Mouse (Mus musculus) lung, adult 2 months (tissue): ENCODE data around the gene Aes. TPM values are rescaled to one million over a fixed set of nuclear protein-coding genes. Genes with fewer than 3 reads are reported as not detected.

Experiments used
- DNase-seq: peaks from one replicate; pipeline ENCODE4 v3.0.0; 2022
- H3K4me1 ChIP-seq: fragments of 200-500 bp; 2 replicates; pipeline ENCODE4 v1.6.1; 2011; ENCODE audit warnings: low read length; ENCODE audit not compliant: control insufficient read depth, insufficient read depth
- H3K4me3 ChIP-seq: fragments of 200-500 bp; replicated peaks from 2 replicates; pipeline ENCODE3; 2011; ENCODE audit warnings: low read depth, mild to moderate bottlenecking, control low read depth, low read length; ENCODE audit errors: extremely low read depth
- CTCF ChIP-seq: fragments of 200-500 bp; IDR thresholded peaks from 2 replicates; pipeline ENCODE4 v1.5.1; 2011; ENCODE audit warnings: mild to moderate bottlenecking, low read length, control low read depth; ENCODE audit not compliant: insufficient read depth
- POLR2A ChIP-seq: fragments of 200-500 bp; IDR thresholded peaks from 2 replicates; pipeline ENCODE4 v1.6.1; 2011; ENCODE audit warnings: low read depth, mild to moderate bottlenecking, control low read depth, low read length, borderline replicate concordance; ENCODE audit errors: extremely low read depth
- WGBS: fragments of 180-500 bp; shearing (Covaris S2); methylation state at CpG from one replicate; pipeline ENCODE4 v1.1.7; 2018; 5-methylcytosine and 5-hydroxymethylcytosine counted together
- polyA plus RNA-seq: library from polyadenylated mRNA; depleted of rRNA; stranded (reverse); fragments of >200 nt; gene quantifications from 2 replicates; pipeline ENCODE4 v1.2.3, GENCODE M21; 2012

The Aes gene
- polyA plus RNA-seq, 1 experiment: 1,275 TPM

GRCm38 (mm10) chr10:81542727-81543460, 16.4 kb upstream of the Aes start:
- H3K4me3 ChIP-seq: no peak overlapping the region
- H3K4me1 ChIP-seq: peaks cover 32% of the 10 kb centered on the region
- no peak for TF ChIP-seq POLR2A
- no peak for TF ChIP-seq CTCF
- DNase-seq: no peak
- 73% methylated on average over 7 of the region's 7 CpGs for WGBS

DNA sequence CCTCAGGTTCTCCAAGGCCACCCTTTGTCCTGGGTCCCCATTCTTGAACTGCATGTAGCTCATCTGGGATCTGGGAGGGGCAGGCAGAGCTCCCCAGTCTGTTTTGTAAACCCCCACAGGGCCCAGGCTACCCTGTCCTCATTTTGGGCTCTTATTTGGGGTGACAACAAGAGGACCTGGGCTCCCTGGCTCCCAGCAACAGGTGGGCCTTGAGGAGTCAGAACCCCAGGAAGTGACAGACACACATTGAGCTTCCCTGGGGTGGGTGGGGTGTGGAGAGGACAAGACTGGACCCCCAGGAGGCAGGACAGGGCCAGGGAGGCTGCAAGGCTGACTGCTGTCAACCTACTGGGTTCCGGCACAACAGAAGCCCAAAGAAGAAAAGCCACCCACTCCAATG, 15.7 kb upstream of the Aes start:
- TF ChIP-seq POLR2A (no peak), CTCF (no peak)
- H3K4me1 ChIP-seq: peaks cover 32% of the 10 kb centered on the region
- peak overlapping the region; percentile 96 for H3K4me3 ChIP-seq
- no peak for DNase-seq
- WGBS: 53% methylated on average over 1 of the region's 1 CpGs

- DNase-seq: no peak
- under 1% methylated on average over 92 of the region's 93 CpGs for WGBS
- peak overlapping the region; percentile 96 for H3K4me3 ChIP-seq
Measured at GRCm38 (mm10) chr10:81544296-81545160, 14.8 kb upstream of the Aes start.

DNA sequence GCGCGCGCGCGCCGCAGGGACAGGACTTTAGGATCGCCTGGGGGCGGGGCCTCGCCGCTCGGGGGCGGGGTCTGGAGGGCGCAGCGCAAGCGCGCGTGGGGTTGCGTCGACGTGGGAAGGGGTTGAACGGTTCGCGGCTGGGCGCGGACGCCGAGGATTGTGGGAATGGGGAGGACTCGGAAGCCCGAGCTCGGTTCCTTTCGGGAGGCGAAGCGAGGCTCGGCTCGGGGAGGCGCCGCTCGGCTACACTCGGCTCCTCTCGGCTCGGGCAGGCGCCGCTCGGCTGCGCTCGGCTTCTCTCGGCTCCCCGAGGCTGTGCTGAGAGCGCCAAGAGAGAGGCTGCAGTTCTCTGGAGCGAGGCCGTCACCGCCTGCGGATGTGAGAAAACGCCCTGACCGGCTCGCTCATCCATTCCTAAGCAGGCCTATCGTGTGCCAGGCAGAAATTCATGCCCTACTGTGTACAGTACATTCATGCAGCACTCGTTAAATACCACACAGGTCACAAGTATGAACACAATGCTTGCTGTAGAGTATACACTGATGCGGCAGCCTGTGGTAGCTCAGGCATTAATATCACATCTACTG, 14.0 kb upstream of the Aes start, which contains the start of gene Gna11:
Gene Gna11 (minus strand): TSS at position 30 of the 587 bp plus-strand sequence.
- TF ChIP-seq POLR2A: no peak
- no peak for TF ChIP-seq CTCF
- WGBS: 1% methylated on average over 59 of the region's 59 CpGs
- DNase-seq: peak; percentile 100
- Histone ChIP-seq H3K4me1 (peaks cover 30% of the 10 kb centered on the region), H3K4me3 (peak within 1 kb of the TSS; percentile 96)

More at GRCm38 (mm10) chr10:81544296-81545160, 14.8 kb upstream of the Aes start:
- peaks cover 32% of the 10 kb centered on the region for H3K4me1 ChIP-seq
- TF ChIP-seq POLR2A: no peak
- TF ChIP-seq CTCF: no peak

DNA sequence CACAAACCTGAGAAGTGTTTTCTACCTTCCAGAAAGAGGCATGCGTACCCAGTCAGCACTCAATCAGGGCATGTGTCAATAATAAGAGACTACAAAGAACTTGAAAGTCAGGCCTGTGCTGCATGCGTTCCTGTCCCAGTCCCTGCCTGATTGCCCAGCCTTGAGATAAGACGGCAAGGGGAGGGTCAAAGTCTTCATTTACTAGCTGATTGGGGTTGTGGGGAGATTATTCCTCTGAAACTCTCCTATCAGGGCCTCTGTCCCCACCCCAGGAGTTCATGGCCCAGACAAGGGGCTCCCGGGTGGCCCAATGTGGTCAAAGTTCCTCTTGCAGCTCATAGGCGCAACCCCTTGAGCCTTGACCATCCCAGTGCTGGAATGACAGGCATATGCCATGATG, 13.0 kb upstream of the Aes start:
- Histone ChIP-seq H3K4me3 (no peak overlapping the region), H3K4me1 (peaks cover 26% of the 10 kb centered on the region)
- 77% methylated on average over 5 of the region's 5 CpGs for WGBS
- TF ChIP-seq POLR2A: no peak
- DNase-seq: no peak

DNA sequence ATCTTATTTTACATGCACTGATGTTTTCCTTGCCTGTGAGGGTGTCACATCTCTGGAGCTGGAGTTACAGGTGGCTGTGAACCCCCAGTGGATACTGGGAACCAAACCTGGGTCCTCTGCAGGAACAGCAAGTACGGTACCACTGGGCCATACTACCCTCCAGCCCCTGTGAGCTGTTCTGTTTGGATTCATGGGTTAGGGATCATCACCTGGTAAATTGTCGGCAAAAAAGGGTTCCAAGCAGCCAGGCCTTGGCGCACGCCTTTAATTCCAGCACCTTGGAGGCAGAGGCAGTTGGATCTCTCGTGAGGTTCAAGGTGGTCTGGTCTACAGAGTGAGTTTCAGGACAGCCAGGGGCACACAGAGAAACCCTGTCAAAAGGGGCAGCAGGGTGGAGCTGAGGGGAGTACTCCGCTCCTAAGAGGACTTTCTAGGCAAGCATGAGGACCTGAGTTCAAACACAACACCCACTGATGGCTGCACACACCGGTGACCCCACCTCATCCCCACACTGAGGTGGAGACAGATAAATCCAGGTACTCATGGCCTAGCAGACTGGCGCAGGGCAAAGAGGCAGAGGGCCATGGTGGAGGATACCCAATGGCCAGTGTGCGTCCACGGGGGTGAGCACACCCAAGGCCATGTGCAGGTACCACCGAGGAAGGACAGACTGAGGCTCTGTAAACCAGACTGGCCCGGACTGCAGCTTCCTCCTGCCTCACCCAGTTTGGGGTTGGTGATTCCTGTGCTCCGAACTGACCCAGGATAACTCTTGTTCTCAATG, 12.3 kb upstream of the Aes start:
- TF ChIP-seq CTCF: no peak
- TF ChIP-seq POLR2A: no peak
- peaks cover 27% of the 10 kb centered on the region for H3K4me1 ChIP-seq
- DNase-seq: no peak
- 95% methylated on average over 13 of the region's 13 CpGs for WGBS
- H3K4me3 ChIP-seq: no peak overlapping the region

GRCm38 (mm10) chr10:81548944-81549343, 10.3 kb upstream of the Aes start:
- H3K4me3 ChIP-seq: no peak overlapping the region
- TF ChIP-seq CTCF (no peak), POLR2A (no peak)
- no peak for DNase-seq
- WGBS: 70% methylated on average over 5 of the region's 5 CpGs
- H3K4me1 ChIP-seq: peaks cover 11% of the 10 kb centered on the region

DNA sequence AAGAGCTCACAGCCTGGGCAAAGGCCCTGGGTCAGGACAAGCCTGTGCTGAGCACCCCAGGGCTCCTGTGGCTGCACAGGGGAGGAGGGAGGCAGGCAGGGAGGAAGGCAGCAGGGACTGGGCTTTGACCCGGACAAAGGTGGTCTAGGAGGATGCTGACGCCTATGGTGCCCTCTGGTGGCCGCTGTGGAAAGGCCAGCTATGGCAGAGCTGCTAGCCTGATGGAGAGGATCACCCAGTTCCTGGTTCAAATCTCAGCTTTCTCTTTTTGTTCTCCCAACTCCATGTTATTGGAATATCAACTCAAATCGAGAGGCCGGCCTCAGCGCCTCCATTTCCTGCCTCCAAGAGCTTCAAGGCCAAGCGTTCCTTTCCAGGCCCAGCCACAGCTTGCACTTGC, 9.0 kb upstream of the Aes start:
- peak; percentile 87 for TF ChIP-seq CTCF
- TF ChIP-seq POLR2A: no peak
- Histone ChIP-seq H3K4me1 (peaks cover 7% of the 10 kb centered on the region; the same call in 1 of the 2 replicates), H3K4me3 (no peak overlapping the region)
- DNase-seq: peak; percentile 47
- WGBS: 11% methylated on average over 7 of the region's 7 CpGs

DNA sequence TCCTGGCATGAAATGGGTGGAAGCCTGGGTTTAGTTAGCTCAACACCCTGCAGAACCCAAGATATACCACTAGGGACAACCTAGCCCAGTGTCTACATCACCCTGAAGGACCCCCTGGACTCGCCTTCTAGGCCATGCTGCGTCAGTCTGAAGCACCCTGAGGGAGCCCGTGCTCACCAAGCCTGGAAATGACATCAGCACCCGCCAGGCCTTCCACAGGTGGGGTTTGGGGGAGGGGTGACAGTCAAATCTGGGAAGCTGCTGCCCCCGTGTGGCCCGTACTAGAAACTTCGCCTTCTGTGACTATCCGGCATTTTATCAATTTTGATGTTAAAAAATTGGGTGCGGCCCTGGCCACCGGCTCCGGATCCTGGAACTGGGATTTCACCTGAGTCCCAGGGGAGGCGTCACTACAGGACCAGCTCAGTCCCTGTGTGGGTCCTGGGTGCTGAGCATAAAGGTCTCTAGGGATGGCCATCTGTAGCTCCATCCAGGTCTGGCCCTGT, 7.6 kb upstream of the Aes start:
- peak; percentile 79 for DNase-seq
- under 1% methylated on average over 12 of the region's 12 CpGs for WGBS
- peak; percentile 63 for TF ChIP-seq CTCF
- no peak for TF ChIP-seq POLR2A
- H3K4me1 ChIP-seq: peaks cover 7% of the 10 kb centered on the region; the same call in 1 of the 2 replicates
- no peak overlapping the region for H3K4me3 ChIP-seq
